Mouse (Mus musculus): ENCODE data around the gene Pofut1.

DNA sequence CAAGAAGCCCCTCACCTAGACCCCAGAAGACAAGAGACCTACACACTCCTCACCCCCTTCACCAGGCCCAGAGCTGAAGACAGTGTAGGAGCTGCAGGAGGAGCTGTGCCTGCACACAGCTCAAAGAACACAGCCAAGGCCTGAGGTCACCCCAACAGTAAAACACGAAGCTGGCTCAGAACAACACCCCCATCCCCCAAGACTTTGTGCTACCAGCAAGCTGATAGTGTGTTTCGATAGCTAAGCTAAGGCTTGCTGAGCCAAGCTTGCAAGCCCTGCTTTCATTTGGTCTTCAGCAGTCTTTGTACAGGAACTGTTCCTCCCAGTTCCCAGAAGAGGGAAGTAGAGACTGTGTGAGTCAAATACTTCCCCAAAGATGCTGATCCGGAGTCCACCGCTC is 57.5 kb downstream of the Pofut1 start:
- no peak for TF ChIP-seq POLR2A (IDR thresholded peaks at IDR 0.05; ENCODE audit: low read depth, low read length)
- no peak for TF ChIP-seq CTCF (IDR thresholded peaks at IDR 0.05; ENCODE audit: extremely low read depth, insufficient read depth, insufficient read length, insufficient replicate concordance)
